Mouse (Mus musculus) left cerebral cortex, postnatal 4 days (tissue): ENCODE data around the gene 5430403G16Rik. TPM values are rescaled to one million over a fixed set of nuclear protein-coding genes. Genes with fewer than 3 reads are reported as not detected.
"Not testable (repeated sequence)": the region's sequence is repeated elsewhere in the genome, so short reads cannot be mapped to it uniquely, and the experiment has no call there.

Experiments used
- DNase-seq: peaks from one replicate; pipeline ENCODE4 v3.0.0-alpha.2; 2022
- intact Hi-C: fragments of 180-260 bp; cut with DNase I; formaldehyde crosslinking; loops from one replicate; pipeline ENCODE4 v1.15.1; 2025
- total RNA-seq, 2 experiments: library from RNA; stranded (reverse); gene quantifications; 2 replicates each; pipeline ENCODE4 v1.2.3; 2021

The 5430403G16Rik gene
- 1 to 10 TPM; 1.9 to 2.2 TPM for total RNA-seq

DNA sequence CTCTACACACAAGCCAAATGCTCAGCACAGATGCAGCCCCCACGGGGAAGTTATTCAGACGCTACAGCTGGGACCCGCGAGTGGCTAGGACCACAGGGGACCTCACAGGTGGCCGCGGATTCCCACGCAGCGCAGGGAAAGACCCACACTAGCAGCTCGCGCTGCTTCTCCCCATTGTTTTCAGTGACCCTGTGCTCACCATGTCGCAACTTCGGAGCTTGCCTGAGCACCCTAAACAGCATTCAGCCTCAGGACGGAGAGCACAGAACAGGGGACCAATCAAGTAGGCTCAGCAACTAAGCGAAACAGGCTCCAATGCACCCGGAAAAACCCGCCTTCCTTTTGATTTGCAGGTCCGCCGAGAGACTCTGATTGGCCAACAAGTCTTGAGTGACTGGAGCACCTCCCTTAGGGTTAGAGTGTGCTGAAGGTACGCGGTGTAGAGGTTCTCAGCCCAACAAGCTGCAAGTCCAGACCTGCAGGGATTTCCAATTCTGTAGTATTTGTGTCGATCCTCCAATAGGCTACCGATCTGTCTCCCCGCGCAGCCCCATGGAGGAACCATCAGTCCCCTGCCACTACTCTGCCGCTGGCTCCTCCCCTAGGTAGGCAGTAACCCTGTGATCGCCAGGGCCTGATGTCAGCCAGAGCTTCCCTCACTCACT, at the start of gene 5430403G16Rik:
Gene 5430403G16Rik (minus strand): TSS at position 505 of the 665 bp plus-strand sequence.
- intact Hi-C loops, result not testable (repeated sequence)
- DNase-seq, result peak; percentile 58

DNA sequence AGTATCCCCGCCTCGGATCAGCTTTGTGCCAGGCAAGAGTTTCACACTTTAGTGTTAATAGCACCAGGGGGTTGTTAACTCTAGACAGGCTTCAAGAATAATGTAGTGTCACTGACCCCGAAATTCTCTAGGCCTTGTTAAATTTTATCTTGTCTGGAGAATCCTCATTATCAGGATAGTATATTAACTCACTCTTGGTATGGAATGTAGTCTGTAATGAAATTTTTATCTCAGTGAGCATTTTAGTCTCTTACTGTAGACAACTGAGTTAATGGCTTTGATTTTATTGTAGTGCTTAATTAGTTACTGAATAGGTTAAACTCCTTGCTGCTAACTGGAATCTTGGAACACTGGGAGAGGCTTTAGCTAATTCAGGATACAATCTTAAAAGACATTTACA, 26.5 kb upstream of the 5430403G16Rik start:
- DNase-seq, intact Hi-C loops: not testable (repeated sequence)

DNA sequence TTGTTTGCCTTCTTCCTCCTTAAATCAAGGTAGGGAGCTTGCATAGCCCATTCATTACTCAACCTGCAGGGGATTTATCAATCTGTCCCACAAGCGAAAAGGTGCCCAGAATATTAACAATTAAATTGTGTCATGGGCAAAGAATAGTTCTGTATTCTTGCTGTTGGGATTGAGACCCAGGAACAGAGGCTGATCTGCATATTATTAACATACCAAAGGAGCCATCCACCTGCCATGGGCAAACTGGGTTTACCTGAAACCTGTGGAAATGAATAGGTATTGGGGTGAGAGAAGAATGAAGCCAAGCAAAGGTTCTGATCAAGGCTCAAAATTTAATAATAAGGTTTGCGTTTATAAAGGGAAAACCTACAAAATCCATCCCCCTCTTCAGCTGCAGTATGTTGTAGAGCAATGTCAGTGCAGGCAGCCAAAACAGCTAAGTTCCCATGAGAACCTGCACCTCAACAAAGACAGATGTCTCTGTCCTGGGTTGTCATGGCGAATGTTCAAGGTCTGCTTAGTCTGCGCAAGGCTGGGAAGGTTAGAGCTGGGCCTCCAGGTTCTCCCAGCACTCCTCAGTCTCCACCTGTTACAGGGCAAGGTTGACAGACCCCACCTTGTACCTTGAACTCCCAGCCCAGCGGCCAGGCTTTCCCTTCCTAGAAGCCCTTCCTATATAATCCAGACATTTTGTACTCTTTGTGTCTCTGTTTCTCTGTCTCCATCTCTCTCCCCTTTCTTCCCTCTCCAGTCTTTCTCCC, 544 bp upstream of the 5430403G16Rik start:
- DNase-seq, intact Hi-C loops: not testable (repeated sequence)

DNA sequence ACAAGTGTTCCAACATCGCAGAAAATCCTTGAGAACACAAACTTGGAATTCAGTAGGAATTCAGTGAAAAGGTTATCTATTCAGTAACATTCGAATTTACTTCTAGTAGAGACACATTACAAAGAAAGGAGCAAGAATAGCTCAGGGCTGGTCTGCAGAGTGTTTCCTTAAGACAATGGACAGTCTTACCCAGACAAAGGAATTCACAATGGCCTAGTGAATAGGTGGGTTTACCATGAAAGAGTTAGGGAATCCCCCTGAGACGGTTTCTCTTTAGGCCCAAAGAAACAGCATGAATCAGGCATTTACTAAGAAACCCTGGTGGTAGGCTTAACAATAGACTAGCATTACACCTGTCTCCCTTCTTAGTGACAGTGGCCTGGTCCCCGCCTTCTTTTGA, 7.9 kb downstream of the 5430403G16Rik start:
- intact Hi-C loops, result no loop called here
- no peak for DNase-seq

Other genes starting within 250 kb of the 5430403G16Rik start
- 10 to 100 TPM; 41.6 to 47.1 TPM for gene Crlf2, start 132.0 kb downstream of the 5430403G16Rik start, total RNA-seq
- gene 4930522L14Rik, start 60.8 kb upstream of the 5430403G16Rik start, total RNA-seq, result 1 to 10 TPM; 2.9 to 3.9 TPM
- 10 to 100 TPM; 45.0 to 46.0 TPM for gene Gm15446, start 232.4 kb upstream of the 5430403G16Rik start, total RNA-seq